Mouse (Mus musculus) gastrocnemius, postnatal 36 days (tissue): ENCODE measurements around the gene Ccdc85c. TPM values are rescaled to one million over a fixed set of nuclear protein-coding genes. Genes with fewer than 3 reads are reported as not detected.
A peak's percentile ranks its signal among the peaks of the same experiment; 100 is the strongest.

Experiments
- DNase-seq, 2 experiments: peaks; one replicate each; pipeline ENCODE4 v3.0.0; 2022
- intact Hi-C: fragments of 180-260 bp; cut with DNase I; formaldehyde crosslinking; loops from one replicate; pipeline ENCODE4 v1.15.1; 2025
- total RNA-seq, 2 experiments: library from RNA; stranded (reverse); gene quantifications; 2 replicates each; pipeline ENCODE4 v1.2.3; 2021

The Ccdc85c gene
- total RNA-seq, 2 experiments from 2014 or later, result 24.0 to 26.5 TPM

DNA sequence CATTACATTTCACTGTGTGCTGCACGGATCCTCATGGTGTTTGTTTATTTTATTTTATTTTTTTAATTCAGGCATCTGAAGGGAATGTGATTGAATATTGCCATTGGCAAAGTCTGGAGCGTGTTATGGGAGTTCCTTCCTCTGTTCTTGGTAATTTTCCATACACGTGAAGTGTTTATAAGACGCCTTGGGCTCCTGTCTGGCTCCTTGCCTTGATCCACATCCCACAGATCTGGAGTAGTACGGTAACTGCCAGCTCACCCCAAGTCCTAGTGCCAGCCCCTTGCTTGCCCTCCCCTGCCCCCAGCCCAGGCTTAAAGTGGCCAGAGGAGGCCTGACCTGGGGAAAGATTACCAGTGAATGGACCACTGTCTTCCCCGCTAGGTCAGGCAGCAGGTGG, 25.8 kb upstream of the Ccdc85c start:
- intact Hi-C loops, result no loop called here
- no peak for DNase-seq

- no peak for DNase-seq
- intact Hi-C loops, result no loop called here
These were observed 21.8 kb upstream of the Ccdc85c start for GRCm38 (mm10) chr12:108297033-108297432.

- intact Hi-C loops, result no loop called here
- no peak for DNase-seq
These were observed 19.4 kb upstream of the Ccdc85c start for GRCm38 (mm10) chr12:108294620-108295019.

DNA sequence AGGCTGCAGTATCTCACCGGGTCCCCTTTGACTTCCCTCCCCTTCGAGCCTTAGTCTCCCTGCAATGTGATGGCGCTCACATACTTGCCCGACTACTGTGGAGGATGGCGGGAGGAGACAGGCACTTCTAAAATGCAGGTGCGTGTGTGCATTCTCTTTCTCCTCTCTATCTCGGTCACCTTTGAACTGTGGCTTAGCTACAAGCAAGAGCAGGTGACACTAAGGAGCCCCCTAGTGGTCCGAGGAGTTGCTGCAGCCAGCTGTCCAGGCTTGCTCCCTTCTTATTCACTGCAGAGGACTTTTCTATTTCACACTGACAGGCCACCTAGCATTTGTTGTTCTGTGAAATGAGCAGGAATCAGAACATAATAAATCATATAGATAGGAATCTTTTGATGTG, 17.7 kb upstream of the Ccdc85c start:
- intact Hi-C loops, result loop anchor here (2.0 kb wide), 2 partner anchors 76 to 84 kb away; no protein-coding TSS in a partner anchor
- DNase-seq, result peak in 1 of 2 experiments; percentile 67

DNA sequence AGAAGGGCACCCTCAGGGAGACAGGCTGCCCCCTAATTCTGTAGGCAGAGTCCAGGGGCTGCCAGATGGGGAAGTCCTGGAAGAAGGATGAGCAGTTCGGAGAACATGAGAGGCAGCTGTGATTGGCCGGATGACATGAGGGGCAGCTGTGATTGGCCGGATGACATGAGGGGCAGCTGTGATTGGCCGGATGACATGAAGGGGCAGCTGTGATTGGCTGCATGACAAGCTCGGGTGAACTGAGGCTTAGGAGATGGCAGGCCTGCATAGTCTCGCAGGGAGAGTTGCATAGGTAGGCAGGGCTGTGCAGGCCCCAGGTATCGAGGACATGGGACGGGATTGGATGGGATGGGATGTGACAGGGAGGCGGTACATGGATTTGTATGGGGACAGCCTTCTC, 17.2 kb upstream of the Ccdc85c start:
- DNase-seq, result no peak
- intact Hi-C loops, result loop anchor here (2.0 kb wide), 2 partner anchors 76 to 84 kb away; no protein-coding TSS in a partner anchor

GRCm38 (mm10) chr12:108288127-108288880, 13.1 kb upstream of the Ccdc85c start:
- DNase-seq, result no peak
- intact Hi-C loops, result no loop called here

GRCm38 (mm10) chr12:108287011-108287410, 11.8 kb upstream of the Ccdc85c start:
- no peak for DNase-seq
- intact Hi-C loops, result no loop called here

DNA sequence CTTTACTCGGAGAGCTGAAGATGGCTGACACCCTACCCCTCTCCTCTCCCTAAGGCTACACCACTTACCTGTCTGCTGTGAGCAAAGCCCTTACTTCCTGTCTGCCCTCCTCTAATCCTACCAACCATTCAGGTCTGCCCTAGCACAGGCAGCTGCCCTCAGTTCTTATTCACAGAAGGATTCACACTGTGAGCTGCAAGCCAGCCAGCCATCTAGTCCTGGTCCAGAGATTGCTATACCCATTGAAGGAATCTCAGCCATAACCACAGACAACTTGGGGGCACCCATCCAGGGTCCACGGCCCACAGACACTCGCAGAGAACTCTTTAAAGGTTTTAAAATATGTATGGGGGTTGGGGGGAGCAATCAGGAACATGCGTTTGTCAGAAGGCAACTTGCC, 11.2 kb upstream of the Ccdc85c start:
- intact Hi-C loops, result no loop called here
- DNase-seq, result no peak

DNA sequence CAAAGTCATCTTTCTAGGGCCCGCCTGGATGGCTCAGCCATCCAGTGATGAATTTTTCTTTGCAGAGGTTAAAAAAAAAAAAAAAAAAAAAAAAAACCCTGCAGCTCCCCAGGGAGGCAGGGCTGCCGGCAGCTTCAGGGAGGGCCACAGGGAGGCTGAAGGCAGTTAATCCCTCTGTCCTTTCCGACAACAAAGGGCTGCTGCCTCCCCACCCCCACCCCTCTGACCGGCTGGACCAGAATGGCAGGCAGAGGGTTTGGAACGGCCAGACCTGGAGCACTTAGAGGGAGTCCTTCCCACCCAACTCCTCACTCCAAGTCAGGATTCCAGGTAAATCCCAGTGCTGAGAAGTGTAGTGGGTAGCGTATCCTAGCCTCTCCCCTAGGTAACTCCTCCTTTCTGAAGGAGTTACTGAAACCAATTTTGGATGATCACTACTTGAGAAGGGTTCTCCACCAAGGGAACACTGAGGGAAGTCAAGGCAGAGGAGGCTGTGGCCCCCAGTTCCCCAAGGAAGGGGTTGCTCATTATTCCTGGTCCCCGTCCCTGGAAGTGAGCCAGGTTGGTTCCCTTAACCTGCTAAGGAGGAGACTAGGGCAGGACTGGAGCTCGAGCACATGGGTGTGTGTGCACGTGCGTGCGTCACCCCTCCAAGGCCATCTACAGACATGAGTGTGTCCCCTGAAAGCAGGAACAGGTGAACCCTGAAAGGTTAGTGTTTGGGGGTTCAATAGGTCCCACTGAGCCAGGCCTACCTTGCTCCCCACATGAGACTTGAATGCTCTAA, 10.2 kb upstream of the Ccdc85c start:
- intact Hi-C loops, result no loop called here
- no peak for DNase-seq

- intact Hi-C loops, result no loop called here
- DNase-seq, result no peak
These were observed 9.4 kb upstream of the Ccdc85c start for GRCm38 (mm10) chr12:108284455-108285224.

GRCm38 (mm10) chr12:108278221-108278918, 3.1 kb upstream of the Ccdc85c start:
- DNase-seq, result no peak
- intact Hi-C loops, result loop anchor here (5.0 kb wide), 1 partner anchor 46 kb away; no protein-coding TSS in a partner anchor

- no peak for DNase-seq
- intact Hi-C loops, result loop anchor here (5.0 kb wide), 1 partner anchor 45 kb away; no protein-coding TSS in a partner anchor
These were observed 2.2 kb upstream of the Ccdc85c start for GRCm38 (mm10) chr12:108277341-108277841.

- intact Hi-C loops, result loop anchor here (5.0 kb wide), 1 partner anchor 44 kb away; no protein-coding TSS in a partner anchor
- DNase-seq, result no peak
These were observed 946 bp upstream of the Ccdc85c start for GRCm38 (mm10) chr12:108275920-108276822.

DNA sequence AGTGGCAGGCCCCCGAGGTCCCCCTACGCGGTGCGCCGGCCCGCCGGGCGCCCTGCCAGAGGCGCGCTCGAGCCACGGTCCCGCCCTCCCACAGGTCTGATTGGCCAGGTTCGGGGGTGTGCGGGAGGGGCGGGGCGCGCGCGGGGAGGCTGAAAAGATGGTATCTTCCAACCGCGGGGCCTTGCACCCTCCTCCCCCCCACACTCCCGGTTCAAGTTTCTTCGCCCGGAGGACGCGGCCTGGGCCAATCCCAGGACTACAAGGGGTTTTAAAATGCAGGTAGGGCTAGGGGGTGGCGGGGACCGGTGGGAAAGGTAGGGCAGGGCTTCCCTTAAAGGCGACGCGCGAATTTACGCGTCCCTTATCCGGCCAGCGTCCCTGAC, 274 bp upstream of the Ccdc85c start:
- intact Hi-C loops, result loop anchor here (5.0 kb wide), 1 partner anchor 43 kb away; no protein-coding TSS in a partner anchor
- DNase-seq, result peak; percentile 95 to 97

DNA sequence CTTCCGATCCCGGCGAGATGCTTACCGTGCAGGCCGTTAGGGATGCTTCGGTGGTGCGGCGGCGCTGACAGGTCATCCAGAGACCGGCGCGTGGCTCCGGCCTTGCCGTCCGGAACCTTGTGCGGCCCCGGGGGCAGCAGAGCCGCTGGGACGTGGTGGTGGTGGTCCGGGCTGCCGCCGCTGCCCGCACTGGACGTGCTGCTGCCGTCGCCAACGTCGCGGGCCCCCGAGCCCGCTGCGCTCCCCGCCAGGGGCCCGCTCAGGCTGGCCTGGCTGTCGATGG, 971 bp downstream of the Ccdc85c start:
- DNase-seq, result no peak
- intact Hi-C loops, result no loop called here

DNA sequence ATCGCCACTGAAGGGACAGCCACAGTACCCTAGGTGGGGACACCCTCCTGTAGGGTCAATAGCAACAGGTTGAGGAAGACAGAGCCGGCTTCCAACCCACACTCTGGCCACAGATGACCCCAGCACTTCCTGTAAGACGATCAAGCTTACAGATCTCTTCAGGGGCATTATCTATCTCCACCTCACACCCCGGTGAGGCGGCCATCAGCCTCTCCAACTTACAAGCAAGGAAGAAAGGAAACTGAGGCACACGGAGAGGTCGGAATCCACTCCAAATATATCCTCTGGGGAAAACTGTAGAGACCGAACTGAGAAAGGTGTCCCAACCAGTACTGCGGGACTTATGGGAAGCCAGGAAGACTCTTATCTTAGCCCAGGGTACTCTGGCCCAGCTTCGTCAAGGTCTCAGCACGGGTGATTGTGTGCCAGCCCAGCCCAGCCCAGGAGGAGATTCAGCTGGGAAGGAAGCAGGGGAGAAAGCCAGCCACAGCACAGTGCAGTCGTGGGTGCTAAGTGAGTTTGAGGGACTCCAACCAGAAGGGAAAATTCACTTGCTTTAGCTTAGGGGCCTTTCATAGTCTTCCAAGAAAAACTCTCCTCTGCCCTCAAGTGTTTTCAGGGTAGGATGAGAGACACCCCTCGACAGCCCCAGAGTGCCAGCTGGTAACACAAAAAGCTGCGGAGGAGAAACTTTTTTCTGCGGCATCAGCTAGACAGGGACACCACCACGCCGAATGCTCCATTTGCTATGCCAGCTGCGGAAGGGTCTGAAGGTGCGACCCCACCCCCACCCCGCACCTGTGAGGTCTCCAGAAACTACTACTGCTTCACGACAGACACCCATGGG, 1.5 kb downstream of the Ccdc85c start:
- no peak for DNase-seq
- intact Hi-C loops, result no loop called here

DNA sequence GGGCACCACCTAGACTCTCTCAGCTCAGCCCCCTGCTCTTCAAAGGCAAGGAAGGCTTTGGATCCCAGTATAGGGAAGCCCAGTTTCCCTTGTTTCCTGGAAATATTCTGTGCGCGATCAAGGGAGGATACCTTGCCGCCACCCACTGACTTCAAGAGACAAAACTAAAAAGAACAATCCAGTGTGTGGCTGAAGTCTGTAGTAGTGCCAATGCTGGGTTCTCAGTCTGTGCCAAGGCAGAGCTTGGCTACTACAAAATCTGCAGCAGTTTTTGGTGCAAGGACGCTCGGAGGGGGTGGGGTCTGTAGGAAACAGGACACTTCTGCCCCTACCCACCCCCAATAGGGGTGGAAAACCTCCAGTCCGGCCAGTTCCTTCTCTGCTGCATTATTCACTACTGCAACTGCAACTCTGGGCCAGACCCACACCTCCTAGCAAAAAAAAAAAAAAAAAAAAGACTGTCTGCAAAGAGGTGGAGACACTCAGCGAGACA, 3.0 kb downstream of the Ccdc85c start:
- intact Hi-C loops, result no loop called here
- DNase-seq, result no peak
